18 mouse cellular contexts compared by ENCODE assay signal in genomic region chr4:121009151-121009550, GRCm38 (mm10). TPM values are rescaled to one million over a fixed set of nuclear protein-coding genes. Genes with fewer than 3 reads are reported as not detected.
A peak's percentile ranks its signal among the peaks of the same experiment; 100 is the strongest.
DNase-seq lines count a peak whose midpoint lies in the region; ATAC-seq lines count a peak whose summit lies in the region.
"Had no signal": no experiment of that assay in that cellular context is flagged by ENCODE, and none has a peak within 500 bp of the region (broad histone marks: within the 10 kb centered on the region; RNA-seq: fewer than 3 reads in every experiment).

No protein-coding gene starts in this region.

- peak; percentile 36 for ATAC-seq in common myeloid progenitor, adult 5-6 weeks (replicated peaks; ENCODE audit: low read depth, poor library complexity, severe bottlenecking)
- ATAC-seq: intestine, postnatal 0 days had no signal

- peaks cover 21% of the 10 kb centered on the region for H3K36me3 ChIP-seq in megakaryocyte, embryonic 14.5 days (replicated peaks; ENCODE audit: low read length)
- H3K36me3 ChIP-seq: forebrain, embryonic 12.5 days; hindbrain, embryonic 13.5 days; midbrain, embryonic 10.5 days had no signal

- H3K9me3 ChIP-seq in megakaryocyte, embryonic 14.5 days = no peaks in the 10 kb centered on the region
- H3K9me3 ChIP-seq: forebrain, embryonic 12.5 days; G1E; hindbrain, embryonic 13.5 days; midbrain, embryonic 10.5 days had no signal

- peak; percentile 62 for DNase-seq in layer of hippocampus, adult 9-11 months
- DNase-seq in layer of hippocampus, postnatal 36 days = no peak
- peak; percentile 30 for DNase-seq in A20 (ENCODE audit: low read depth, low spot score)
- no peak for DNase-seq in urinary bladder, adult 2 months (ENCODE audit: low spot score)
- no peak for DNase-seq in gastrocnemius, adult 18-20 months (ENCODE audit: low spot score)
- DNase-seq: adrenal gland, adult 2 months; cerebellum, adult 2 months; embryo, embryonic 11 days; kidney, postnatal 14 days; lung, adult 2 months had no signal

- peaks cover 96% of the 10 kb centered on the region for H3K4me1 ChIP-seq in megakaryocyte, embryonic 14.5 days

- H3K27me3 ChIP-seq in megakaryocyte, embryonic 14.5 days (replicated peaks) = no peaks in the 10 kb centered on the region
- H3K27me3 ChIP-seq: hindbrain, embryonic 13.5 days had no signal

- H3K4me3 ChIP-seq in megakaryocyte, embryonic 14.5 days (replicated peaks) = peak overlapping the region; percentile 34
- H3K4me3 ChIP-seq: forebrain, embryonic 12.5 days; hindbrain, embryonic 13.5 days; midbrain, embryonic 10.5 days had no signal

RNA-seq across cellular contexts. Expression of gene Smap2, which starts 7.9 kb away (rescaled TPM):
- 100 to 1,000 TPM; 149 to 155 TPM for total RNA-seq in layer of hippocampus, postnatal 36 days (2021)
- total RNA-seq in common myeloid progenitor, adult 5-6 weeks (2017) = 63.8 and 81.6 TPM in 2 replicates
- polyA plus RNA-seq in megakaryocyte, embryonic 14.5 days (2012; ENCODE audit: insufficient read depth, low replicate concordance) = 28.0 and 35.0 TPM in 2 replicates
- 13.5 and 17.5 TPM in 2 replicates for polyA plus RNA-seq in urinary bladder, adult 2 months (2012; rRNA removed)
- total RNA-seq in gastrocnemius, adult 18-20 months (2021) = 10 to 100 TPM; 13.5 to 17.3 TPM

RNA-seq across cellular contexts. Expression of gene Col9a2, which starts 30.0 kb away (rescaled TPM):
- 1 to 10 TPM; 2.5 to 4.1 TPM for total RNA-seq in layer of hippocampus, postnatal 36 days (2021)
- not detected in 2 replicates for total RNA-seq in common myeloid progenitor, adult 5-6 weeks (2017)
- 0.03 TPM in 1 of 2 replicates, not detected in the other for polyA plus RNA-seq in megakaryocyte, embryonic 14.5 days (2012; ENCODE audit: insufficient read depth, low replicate concordance)
- polyA plus RNA-seq in urinary bladder, adult 2 months (2012; rRNA removed) = 0.17 and 0.21 TPM in 2 replicates
- total RNA-seq in gastrocnemius, adult 18-20 months (2021) = under 1 TPM; 0.18 to 0.19 TPM
- total RNA-seq: G1E; heart, adult 8-10 months had no signal
- polyA plus RNA-seq: G1E had no signal

RNA-seq across cellular contexts. Expression of gene Zfp69, which starts 57.7 kb away (rescaled TPM):
- 1 to 10 TPM; 1.3 to 1.8 TPM for total RNA-seq in layer of hippocampus, postnatal 36 days (2021)
- 1.6 and 7.9 TPM in 2 replicates for total RNA-seq in common myeloid progenitor, adult 5-6 weeks (2017)
- 2.1 and 3.0 TPM in 2 replicates for polyA plus RNA-seq in megakaryocyte, embryonic 14.5 days (2012; ENCODE audit: insufficient read depth, low replicate concordance)
- polyA plus RNA-seq in urinary bladder, adult 2 months (2012; rRNA removed) = 1.6 and 2.0 TPM in 2 replicates
- under 1 TPM; 0.53 to 0.66 TPM for total RNA-seq in gastrocnemius, adult 18-20 months (2021)

Comparison
In these comparisons a context has a peak if more than half of its experiments do, and no peak if none do; other contexts are left out.
1. DNase-seq: peak in layer of hippocampus, adult 9-11 months (single experiment) and A20 (single experiment); none in layer of hippocampus, postnatal 36 days (0 of 2), urinary bladder, adult 2 months (single experiment) and gastrocnemius, adult 18-20 months (single experiment).